Mouse (Mus musculus) WW6 (cell line): Measurements from ENCODE around the gene Hsfy2.

Experiments
- DNase-seq: peaks from one replicate; pipeline ENCODE4 v3.0.0-alpha.2; 2013; ENCODE audit warnings: low read depth, low spot score

Gene Hsfy2

DNA sequence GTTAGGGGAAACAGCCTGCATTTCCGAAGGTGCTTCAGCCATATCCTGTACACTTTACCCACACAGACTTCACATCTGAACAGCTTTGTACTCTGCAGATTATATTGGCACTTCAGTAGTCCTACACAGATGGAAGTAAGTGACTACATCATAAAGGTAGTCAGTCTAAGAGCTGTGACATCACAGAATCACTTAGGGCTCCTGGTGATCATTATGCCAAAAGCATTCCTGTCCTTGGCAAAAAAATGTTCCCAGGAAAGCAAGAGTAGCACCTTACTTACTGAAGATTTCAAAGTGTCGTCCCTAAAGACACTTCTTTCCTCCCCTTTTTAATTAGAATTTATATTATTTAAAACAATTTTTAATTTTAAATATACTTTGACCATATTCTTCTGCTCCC is at the start of gene Hsfy2:
Gene Hsfy2, minus strand, starts transcription at position 101 of the 400 bp plus-strand sequence.
- no peak for DNase-seq

DNA sequence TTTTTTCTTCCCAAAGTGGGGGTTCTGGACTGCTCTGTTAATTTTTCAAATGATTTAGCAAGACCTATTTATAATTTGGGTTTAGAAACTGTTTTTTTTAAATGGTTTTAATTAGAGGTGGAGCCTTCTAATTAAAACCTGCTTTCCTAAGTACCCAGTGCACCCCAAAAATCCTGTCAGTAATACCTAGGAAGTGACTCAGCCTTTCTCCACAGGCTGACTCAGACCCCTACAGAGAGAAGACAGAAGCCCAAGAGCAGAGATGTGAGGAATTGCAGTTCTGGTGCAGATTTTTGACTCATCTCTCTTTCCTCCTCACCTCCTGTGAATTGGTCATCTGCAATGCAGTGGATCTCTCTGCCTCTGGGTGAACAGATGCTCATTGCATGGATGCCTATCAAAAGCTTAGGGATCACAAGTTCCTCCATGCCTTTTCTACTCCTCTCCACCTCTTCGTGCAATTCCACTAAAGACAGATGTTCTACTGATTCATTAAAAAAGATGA is 47.9 kb upstream of the Hsfy2 start:
- no peak for DNase-seq

DNA sequence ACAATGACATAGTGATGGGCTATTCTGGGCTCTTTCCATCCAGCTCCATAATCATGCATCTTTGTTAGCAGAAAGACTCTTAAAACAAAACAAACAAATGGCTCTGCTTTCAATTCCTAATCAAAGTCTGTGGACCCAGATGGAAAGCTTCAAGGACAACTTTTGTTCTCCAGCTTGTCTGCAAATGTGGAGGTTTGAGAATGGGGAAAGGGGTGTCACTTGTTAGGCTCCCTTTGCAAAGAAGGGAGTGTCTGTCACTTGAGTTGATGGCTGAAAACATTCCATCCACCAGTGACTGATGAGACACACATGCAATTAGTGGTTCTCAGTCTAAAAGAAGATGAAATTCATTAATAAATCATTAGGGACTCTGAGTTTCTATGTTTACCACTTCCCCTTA is 47.3 kb upstream of the Hsfy2 start:
- no peak for DNase-seq

DNA sequence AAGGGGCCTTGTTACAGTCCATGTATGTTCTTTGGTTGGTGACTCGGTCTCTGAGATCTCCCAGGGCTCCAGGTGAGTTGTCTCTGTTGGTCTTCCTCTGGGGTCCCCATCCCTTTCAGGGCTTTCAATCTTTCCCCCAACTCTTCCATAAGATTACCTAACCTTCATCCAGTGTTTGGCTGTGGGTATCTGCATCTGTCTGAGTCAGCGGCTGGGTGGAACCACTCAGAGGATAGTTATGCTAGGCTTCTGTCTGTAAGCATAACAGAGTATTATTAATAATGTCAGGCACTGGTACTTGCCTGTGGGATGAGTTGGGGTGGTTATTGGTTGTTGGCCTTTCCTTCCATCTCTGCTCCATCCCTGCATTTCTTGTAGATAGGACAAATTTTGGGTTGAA is 44.0 kb upstream of the Hsfy2 start:
- no peak for DNase-seq

DNA sequence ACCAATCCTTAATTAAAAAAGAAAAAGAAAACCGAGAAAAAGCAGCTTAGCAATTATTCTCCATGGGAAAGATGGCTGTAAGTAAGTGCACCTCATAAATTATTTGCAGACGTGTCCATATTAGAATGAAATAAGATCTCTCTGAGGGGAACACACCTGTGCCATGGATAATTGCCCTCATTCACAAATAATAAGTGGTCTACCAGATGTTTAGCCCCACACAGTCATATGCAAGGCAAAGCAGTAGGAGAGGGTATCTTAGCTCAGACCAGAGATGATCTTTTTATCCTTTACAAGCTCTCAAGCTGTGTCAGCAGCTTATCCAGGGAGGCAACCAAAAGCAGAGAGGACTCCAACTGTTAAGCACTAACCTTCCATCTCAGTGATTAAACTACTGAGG is 38.0 kb upstream of the Hsfy2 start:
- DNase-seq, result no peak

DNA sequence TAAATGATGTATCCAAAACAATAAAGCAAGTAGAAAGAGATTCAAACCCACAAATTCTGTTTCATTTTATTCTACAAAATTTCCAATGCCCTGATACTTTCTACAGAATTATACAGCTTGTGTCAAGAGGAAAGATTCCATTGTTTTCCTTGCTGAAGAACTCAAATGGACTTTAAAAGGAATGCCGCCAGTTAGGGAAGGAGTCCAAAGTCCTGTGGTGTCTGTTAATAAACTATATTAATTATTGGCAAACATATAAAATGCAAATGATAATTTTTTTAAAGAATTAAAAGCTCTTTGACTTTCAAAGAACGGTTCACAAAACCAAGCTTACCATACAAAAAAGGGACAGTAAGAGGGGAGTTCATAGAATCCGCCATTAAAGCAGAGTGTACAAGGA is 37.4 kb upstream of the Hsfy2 start:
- DNase-seq, result no peak

DNA sequence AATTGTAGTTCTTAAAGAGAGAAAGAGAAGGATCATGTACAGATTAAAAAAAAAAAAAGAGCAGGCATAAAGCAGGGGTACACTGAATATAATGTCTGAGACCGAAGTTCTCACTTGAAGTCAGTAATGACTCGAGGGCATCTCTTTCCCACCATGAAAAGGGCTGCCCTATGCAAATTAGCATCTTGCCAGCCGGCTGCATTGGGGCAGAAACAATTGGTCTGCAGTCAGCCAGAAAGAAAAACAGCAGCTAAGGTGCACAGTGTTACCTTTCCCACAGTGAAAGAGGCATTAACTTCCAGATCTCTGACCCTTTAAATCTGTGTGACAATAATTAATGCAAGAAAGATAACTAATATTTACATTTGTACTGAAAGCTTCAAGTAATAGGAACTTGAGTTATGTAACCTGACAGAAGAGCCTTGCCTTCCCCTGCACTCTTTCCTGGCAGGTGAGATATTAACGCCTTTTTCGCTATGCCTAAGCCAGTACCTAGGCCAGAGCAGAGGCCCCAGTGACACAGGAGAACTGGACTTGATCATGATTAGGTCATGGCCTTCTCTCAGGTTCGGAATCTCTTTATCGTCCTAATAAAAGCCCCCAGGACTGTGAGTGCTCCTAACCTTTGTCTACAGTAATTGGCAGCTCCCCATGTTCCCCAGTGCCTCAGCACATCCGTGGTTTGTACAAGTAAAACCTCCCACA is 34.2 kb upstream of the Hsfy2 start:
- DNase-seq, result no peak

DNA sequence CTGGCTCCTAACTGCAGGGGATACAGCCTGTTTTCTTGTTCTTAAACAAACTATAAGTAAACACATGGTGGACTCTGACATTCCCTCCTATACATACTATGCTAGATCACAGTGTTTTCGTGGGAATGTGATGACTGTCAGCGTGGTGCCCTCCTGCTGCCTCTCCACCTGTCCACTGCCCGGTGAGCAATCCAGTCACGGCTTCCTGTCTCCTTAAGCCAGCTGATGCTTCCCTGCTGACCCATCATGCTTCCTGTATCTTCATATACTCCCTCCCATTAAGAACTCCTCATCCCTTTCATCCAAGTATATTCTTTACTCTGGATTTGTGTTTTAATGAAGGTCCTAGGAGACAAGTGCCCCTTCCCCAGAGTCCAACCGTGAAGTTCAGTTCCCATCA is 33.3 kb upstream of the Hsfy2 start:
- no peak for DNase-seq

DNA sequence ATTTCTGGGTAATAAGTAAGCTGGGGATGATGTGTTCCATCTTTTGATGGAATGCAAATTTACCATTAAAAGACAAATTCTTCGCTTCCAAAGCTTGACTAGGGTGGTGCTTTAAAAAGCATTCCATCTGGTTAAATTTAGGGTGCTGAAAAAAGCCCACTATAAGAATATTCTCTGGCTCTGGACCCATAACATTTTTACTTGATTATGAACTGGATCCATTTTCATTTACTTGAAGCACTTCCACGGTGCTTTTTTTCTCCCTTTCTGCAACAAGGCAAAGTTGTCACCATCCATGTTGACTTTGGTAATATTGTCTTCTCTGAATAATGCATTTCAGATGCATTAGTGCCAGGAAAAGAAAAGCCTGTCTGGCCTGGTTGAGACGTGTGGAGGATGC is 27.4 kb upstream of the Hsfy2 start:
- no peak for DNase-seq

DNA sequence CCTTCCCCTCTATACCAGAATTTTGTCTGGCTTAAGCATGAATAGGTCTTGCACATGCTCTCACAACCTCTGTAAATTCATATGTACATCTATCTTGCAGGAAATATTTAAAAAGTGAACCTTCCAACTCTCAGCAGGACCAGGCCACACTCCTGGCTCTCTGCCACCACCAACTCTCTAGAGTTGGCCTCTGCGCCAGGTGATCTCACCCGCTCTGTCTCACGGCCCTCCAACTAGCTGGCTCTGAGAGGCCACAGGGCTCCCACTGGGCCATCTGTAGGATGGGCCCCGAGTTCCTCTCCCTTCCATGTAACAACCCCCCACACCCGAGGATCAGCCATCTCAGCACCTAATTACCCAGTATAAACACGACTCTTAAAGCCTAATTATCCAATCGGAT is 10.4 kb downstream of the Hsfy2 start:
- no peak for DNase-seq

DNA sequence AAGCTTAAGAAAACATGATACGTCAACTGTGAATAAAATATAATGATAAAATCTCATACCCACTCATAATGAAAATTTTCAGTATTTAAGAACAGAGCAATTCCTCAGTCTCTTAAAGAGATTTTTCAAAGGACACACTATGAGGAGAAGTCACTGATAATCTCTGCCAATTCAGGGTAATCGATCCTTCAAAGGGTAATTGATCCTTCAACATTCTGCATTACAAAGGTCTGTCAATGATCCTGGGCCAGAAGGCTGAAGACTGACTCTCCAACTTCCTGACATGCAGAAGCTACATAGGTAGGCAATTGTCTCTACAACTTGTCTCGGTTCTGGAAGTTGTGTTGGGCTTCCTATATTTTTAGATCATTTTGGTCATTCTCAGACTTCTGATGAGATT is 12.9 kb downstream of the Hsfy2 start:
- DNase-seq, result no peak

DNA sequence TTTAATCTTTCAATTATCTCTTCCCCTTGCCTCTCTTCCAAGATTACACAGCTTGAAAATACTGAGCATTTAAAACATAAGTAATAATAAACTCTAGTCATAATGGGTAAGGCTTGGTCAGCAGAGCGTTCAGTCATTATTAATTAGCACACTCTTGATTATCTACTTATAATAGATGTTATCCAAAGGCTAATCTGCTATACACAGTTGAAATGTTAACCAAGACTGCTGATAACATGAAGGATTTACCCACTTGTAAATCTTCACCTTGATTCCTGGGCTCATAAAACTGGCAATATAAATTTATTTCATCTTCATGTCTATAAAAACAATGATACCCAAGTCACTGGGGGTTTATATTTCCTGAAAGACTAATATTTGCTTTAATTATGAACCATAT is 24.9 kb downstream of the Hsfy2 start:
- no peak for DNase-seq
